Mouse (Mus musculus) limb, embryonic 12.5 days (tissue): ENCODE results near the gene Tcf25. TPM values are rescaled to one million over a fixed set of nuclear protein-coding genes. Genes with fewer than 3 reads are reported as not detected.

Experiments
- ATAC-seq: fragments of 200-750 bp; cut with Nextera tagmentation; 2 replicates; pipeline ENCODE4 v1.8.0; 2017; ENCODE audit warnings: low read depth, moderate TSS enrichment; ENCODE audit not compliant: insufficient number of reproducible peaks, insufficient read depth, low FRiP score, low TSS enrichment
- H3K27ac ChIP-seq: fragments of 300-500 bp; sonication (generic); 2 replicates; pipeline ENCODE4 v1.5.1; 2016; ENCODE audit warnings: mild to moderate bottlenecking, moderate library complexity
- H3K27me3 ChIP-seq: fragments of 300-500 bp; sonication (generic); 2 replicates; pipeline ENCODE4 v1.6.1; 2016; ENCODE audit warnings: mild to moderate bottlenecking, moderate library complexity
- H3K36me3 ChIP-seq: fragments of 300-500 bp; sonication (generic); 2 replicates; pipeline ENCODE4 v1.6.1; 2016; ENCODE audit warnings: mild to moderate bottlenecking, moderate library complexity
- H3K4me1 ChIP-seq: fragments of 300-500 bp; sonication (generic); replicated peaks from 2 replicates; pipeline ENCODE4 v1.6.1; 2016
- H3K4me2 ChIP-seq: fragments of 300-500 bp; sonication (generic); 2 replicates; pipeline ENCODE4 v1.6.1; 2016; ENCODE audit warnings: mild to moderate bottlenecking, moderate library complexity
- H3K4me3 ChIP-seq: fragments of 300-500 bp; sonication (generic); replicated peaks from 2 replicates; pipeline ENCODE4 v1.5.1; 2016; ENCODE audit warnings: mild to moderate bottlenecking
- H3K9ac ChIP-seq: fragments of 300-500 bp; sonication (generic); replicated peaks from 2 replicates; pipeline ENCODE4 v1.6.1; 2016; ENCODE audit warnings: mild to moderate bottlenecking, moderate library complexity
- H3K9me3 ChIP-seq: fragments of 300-500 bp; sonication (generic); 2 replicates; pipeline ENCODE4 v1.6.1; 2016; ENCODE audit warnings: mild to moderate bottlenecking, moderate library complexity
- WGBS: fragments of 180-500 bp; shearing (Covaris S2); methylation state at CpG from one replicate; pipeline ENCODE4 v1.1.7; 2016; 5-methylcytosine and 5-hydroxymethylcytosine counted together
- polyA plus RNA-seq: library from polyadenylated mRNA; unstranded; fragments of >200 nt; fragmentation: Nextera tagmentation; extraction: Ambion mirVana; gene quantifications from 2 replicates; pipeline ENCODE4 v1.2.1, GENCODE M21; 2016

Tcf25 gene
- polyA plus RNA-seq, 1 experiment from 2014 or later: 149 TPM

- Histone ChIP-seq H3K9me3 (no peaks in the 10 kb centered on the region), H3K4me3 (no peak overlapping the region), H3K9ac (no peak overlapping the region), H3K4me1 (peaks cover 7% of the 10 kb centered on the region; the same call in 1 of the 2 replicates), H3K27me3 (peaks cover 29% of the 10 kb centered on the region), H3K36me3 (no peaks in the 10 kb centered on the region), H3K27ac (no peak overlapping the region), H3K4me2 (no peak overlapping the region)
- ATAC-seq: no peak
- WGBS: 81% methylated on average over 3 of the region's 3 CpGs
These were observed 36.1 kb upstream of the Tcf25 start for GRCm38 (mm10) chr8:123337475-123337874.

- Histone ChIP-seq H3K9me3 (no peaks in the 10 kb centered on the region), H3K4me3 (no peak overlapping the region), H3K9ac (no peak overlapping the region), H3K4me2 (no peak overlapping the region), H3K27ac (no peak overlapping the region), H3K4me1 (no peaks in the 10 kb centered on the region), H3K36me3 (no peaks in the 10 kb centered on the region), H3K27me3 (peaks cover 4% of the 10 kb centered on the region)
- no peak for ATAC-seq
- 91% methylated on average over 4 of the region's 4 CpGs for WGBS
These were observed 33.5 kb upstream of the Tcf25 start for GRCm38 (mm10) chr8:123340071-123340470.

GRCm38 (mm10) chr8:123341040-123342015 lies 32.2 kb upstream of the Tcf25 start:
- no peak overlapping the region for H3K27ac ChIP-seq
- 86% methylated on average over 27 of the region's 27 CpGs for WGBS
- no peaks in the 10 kb centered on the region for H3K27me3 ChIP-seq
- H3K4me3 ChIP-seq: no peak overlapping the region
- no peak for ATAC-seq
- no peak overlapping the region for H3K9ac ChIP-seq
- no peaks in the 10 kb centered on the region for H3K4me1 ChIP-seq
- H3K36me3 ChIP-seq: no peaks in the 10 kb centered on the region
- H3K9me3 ChIP-seq: no peaks in the 10 kb centered on the region
- H3K4me2 ChIP-seq: no peak overlapping the region

GRCm38 (mm10) chr8:123342253-123342652 lies 31.3 kb upstream of the Tcf25 start:
- no peaks in the 10 kb centered on the region for H3K36me3 ChIP-seq
- no peaks in the 10 kb centered on the region for H3K4me1 ChIP-seq
- H3K27ac ChIP-seq: no peak overlapping the region
- no peaks in the 10 kb centered on the region for H3K27me3 ChIP-seq
- H3K9ac ChIP-seq: no peak overlapping the region
- WGBS: 82% methylated on average over 8 of the region's 8 CpGs
- H3K4me3 ChIP-seq: no peak overlapping the region
- no peaks in the 10 kb centered on the region for H3K9me3 ChIP-seq
- H3K4me2 ChIP-seq: no peak overlapping the region
- ATAC-seq: no peak

GRCm38 (mm10) chr8:123342911-123343310 lies 30.6 kb upstream of the Tcf25 start:
- Histone ChIP-seq H3K27me3 (no peaks in the 10 kb centered on the region), H3K9ac (no peak overlapping the region), H3K4me3 (no peak overlapping the region), H3K36me3 (no peaks in the 10 kb centered on the region), H3K4me2 (no peak overlapping the region), H3K9me3 (no peaks in the 10 kb centered on the region), H3K27ac (no peak overlapping the region), H3K4me1 (0 out of 2 replicates have a peak, but pooled peaks cover under 1% of the 10 kb centered on the region)
- 66% methylated on average over 7 of the region's 7 CpGs for WGBS
- ATAC-seq: no peak

GRCm38 (mm10) chr8:123343422-123343821 lies 30.1 kb upstream of the Tcf25 start:
- 85% methylated on average over 12 of the region's 12 CpGs for WGBS
- Histone ChIP-seq H3K36me3 (no peaks in the 10 kb centered on the region), H3K4me2 (no peak overlapping the region), H3K4me1 (peaks cover 5% of the 10 kb centered on the region), H3K4me3 (no peak overlapping the region), H3K27ac (no peak overlapping the region), H3K27me3 (no peaks in the 10 kb centered on the region), H3K9me3 (no peaks in the 10 kb centered on the region), H3K9ac (no peak overlapping the region)
- no peak for ATAC-seq

- no peak for ATAC-seq
- no peak overlapping the region for H3K9ac ChIP-seq
These were observed 28.4 kb upstream of the Tcf25 start for GRCm38 (mm10) chr8:123345135-123345534.

GRCm38 (mm10) chr8:123345856-123346255 lies 27.7 kb upstream of the Tcf25 start:
- 81% methylated on average over 6 of the region's 6 CpGs for WGBS
- no peaks in the 10 kb centered on the region for H3K9me3 ChIP-seq

More at GRCm38 (mm10) chr8:123345135-123345534, 28.4 kb upstream of the Tcf25 start:
- Histone ChIP-seq H3K4me3 (no peak overlapping the region), H3K9me3 (no peaks in the 10 kb centered on the region), H3K36me3 (no peaks in the 10 kb centered on the region), H3K27ac (no peak overlapping the region), H3K4me2 (no peak overlapping the region), H3K27me3 (no peaks in the 10 kb centered on the region), H3K4me1 (peaks cover 12% of the 10 kb centered on the region)
- 78% methylated on average over 8 of the region's 8 CpGs for WGBS

GRCm38 (mm10) chr8:123347293-123347692 lies 26.3 kb upstream of the Tcf25 start:
- WGBS: 90% methylated on average over 2 of the region's 2 CpGs
- no peak for ATAC-seq
- Histone ChIP-seq H3K9me3 (no peaks in the 10 kb centered on the region), H3K27me3 (no peaks in the 10 kb centered on the region), H3K27ac (no peak overlapping the region), H3K36me3 (no peaks in the 10 kb centered on the region), H3K4me1 (peaks cover 12% of the 10 kb centered on the region), H3K4me3 (no peak overlapping the region), H3K9ac (no peak overlapping the region), H3K4me2 (no peak overlapping the region)

More at GRCm38 (mm10) chr8:123345856-123346255, 27.7 kb upstream of the Tcf25 start:
- no peaks in the 10 kb centered on the region for H3K27me3 ChIP-seq
- no peaks in the 10 kb centered on the region for H3K36me3 ChIP-seq
- no peak for ATAC-seq
- no peak overlapping the region for H3K27ac ChIP-seq
- no peak overlapping the region for H3K4me3 ChIP-seq
- peaks cover 12% of the 10 kb centered on the region for H3K4me1 ChIP-seq
- no peak overlapping the region for H3K4me2 ChIP-seq
- no peak overlapping the region for H3K9ac ChIP-seq

- Histone ChIP-seq H3K4me3 (no peak overlapping the region), H3K4me1 (peaks cover 12% of the 10 kb centered on the region), H3K36me3 (no peaks in the 10 kb centered on the region), H3K27ac (peak overlapping the region; percentile 30; the same call in 1 of the 2 replicates), H3K4me2 (no peak overlapping the region; the same call in 1 of the 2 replicates), H3K9me3 (no peaks in the 10 kb centered on the region), H3K9ac (no peak overlapping the region), H3K27me3 (peaks cover 6% of the 10 kb centered on the region; the same call in 1 of the 2 replicates)
- ATAC-seq: no peak
- WGBS: 32% methylated on average over 9 of the region's 9 CpGs
These were observed 25.2 kb upstream of the Tcf25 start for GRCm38 (mm10) chr8:123348237-123348843.

- no peak overlapping the region for H3K27ac ChIP-seq
- no peak overlapping the region for H3K4me2 ChIP-seq
- no peaks in the 10 kb centered on the region for H3K36me3 ChIP-seq
- ATAC-seq: no peak
- H3K27me3 ChIP-seq: peaks cover 13% of the 10 kb centered on the region; the same call in 1 of the 2 replicates
- 83% methylated on average over 4 of the region's 4 CpGs for WGBS
- peaks cover 14% of the 10 kb centered on the region for H3K4me1 ChIP-seq
- no peaks in the 10 kb centered on the region for H3K9me3 ChIP-seq
- no peak overlapping the region for H3K4me3 ChIP-seq
- H3K9ac ChIP-seq: no peak overlapping the region
These were observed 24.5 kb upstream of the Tcf25 start for GRCm38 (mm10) chr8:123349073-123349472.
